Mouse (Mus musculus): ENCODE data around the gene Coro6.
A peak's percentile ranks its signal among the peaks of the same experiment; 100 is the strongest.

Coro6 gene

GRCm38 (mm10) chr11:77514281-77514831 lies 52.1 kb downstream of the Coro6 start:
- DNase-seq, result peak in 1 of 2 experiments; percentile 21

- DNase-seq, result peak; percentile 65
These were observed 52.8 kb downstream of the Coro6 start, which contains the start of gene Abhd15 for GRCm38 (mm10) chr11:77514832-77515636. Gene Abhd15 (plus strand): TSS chr11:77515121.

- peak; percentile 44 to 52 for DNase-seq
These were observed 53.7 kb downstream of the Coro6 start, which contains the start of gene Trp53i13 for GRCm38 (mm10) chr11:77515637-77516552. Gene Trp53i13 (minus strand): TSS chr11:77515980.

- no peak for DNase-seq
These were observed 54.6 kb downstream of the Coro6 start for GRCm38 (mm10) chr11:77516553-77517425.

GRCm38 (mm10) chr11:77518051-77518798 lies 56.0 kb downstream of the Coro6 start:
- peak in 1 of 2 experiments; percentile 53 for DNase-seq

GRCm38 (mm10) chr11:77519043-77519442 lies 56.8 kb downstream of the Coro6 start, which contains the start of gene Gm10392:
Gene Gm10392 (minus strand): TSS chr11:77519198.
- peak; percentile 76 to 84 for DNase-seq
